Mouse (Mus musculus) embryonic facial prominence, embryonic 11.5 days (tissue): ENCODE data around the gene Sprr2d. TPM values are rescaled to one million over a fixed set of nuclear protein-coding genes. Genes with fewer than 3 reads are reported as not detected.

Experiments
- ATAC-seq: fragments of 200-750 bp; cut with Nextera tagmentation; replicated peaks from 2 replicates; pipeline ENCODE4 v1.8.0; 2017; ENCODE audit warnings: low read depth; ENCODE audit not compliant: insufficient number of reproducible peaks, low FRiP score, low TSS enrichment
- DNase-seq: peaks from one replicate; pipeline ENCODE4 v3.0.0-alpha.2; 2015; ENCODE audit warnings: low spot score
- H3K27ac ChIP-seq: fragments of 300-500 bp; sonication (generic); replicated peaks from 2 replicates; pipeline ENCODE4 v1.5.1; 2014; ENCODE audit warnings: mild to moderate bottlenecking, low read depth, low read length, control low read depth
- H3K27me3 ChIP-seq: fragments of 300-500 bp; sonication (generic); 2 replicates; pipeline ENCODE4 v1.6.1; 2014; ENCODE audit warnings: mild to moderate bottlenecking, low read length, moderate library complexity, mixed read lengths; ENCODE audit not compliant: control insufficient read depth, insufficient read depth
- H3K36me3 ChIP-seq: fragments of 300-500 bp; sonication (generic); replicated peaks from 2 replicates; pipeline ENCODE4 v1.6.1; 2014; ENCODE audit warnings: low read depth, mild to moderate bottlenecking, low read length, moderate library complexity, mixed read lengths; ENCODE audit not compliant: control insufficient read depth, insufficient read depth
- H3K4me1 ChIP-seq: fragments of 300-500 bp; sonication (generic); 2 replicates; pipeline ENCODE4 v1.6.1; 2014; ENCODE audit warnings: low read length, mixed read lengths; ENCODE audit not compliant: control insufficient read depth, insufficient read depth
- H3K4me2 ChIP-seq: fragments of 300-500 bp; sonication (generic); 2 replicates; pipeline ENCODE4 v1.6.1; 2014; ENCODE audit warnings: low read depth, mild to moderate bottlenecking, control low read depth, low read length, moderate library complexity
- H3K4me3 ChIP-seq: fragments of 300-500 bp; sonication (generic); 2 replicates; pipeline ENCODE4 v1.5.1; 2014; ENCODE audit warnings: low read depth, low read length, control low read depth
- H3K9ac ChIP-seq: fragments of 300-500 bp; sonication (generic); replicated peaks from 2 replicates; pipeline ENCODE4 v1.6.1; 2014; ENCODE audit warnings: mild to moderate bottlenecking, control low read depth, low read length
- H3K9me3 ChIP-seq: fragments of 300-500 bp; sonication (generic); replicated peaks from 2 replicates; pipeline ENCODE4 v1.6.1; 2016; ENCODE audit warnings: mild to moderate bottlenecking, low read length, inconsistent platforms, mixed read lengths; ENCODE audit not compliant: control insufficient read depth
- WGBS: fragments of 180-500 bp; shearing (Covaris S2); extraction: QIAGEN DNeasy Blood & Tissue Kit; methylation state at CpG from one replicate; pipeline ENCODE4 v1.1.7; 2014; 5-methylcytosine and 5-hydroxymethylcytosine counted together
- polyA plus RNA-seq: library from polyadenylated mRNA; unstranded; fragments of >200 nt; fragmentation: Nextera tagmentation; extraction: Ambion mirVana; gene quantifications from 2 replicates; pipeline ENCODE4 v1.2.1, GENCODE M21; 2014

Sprr2d gene
- polyA plus RNA-seq, 1 experiment from 2014 or later = not detected

GRCm38 (mm10) chr3:92373613-92374012 is 34.7 kb downstream of the Sprr2d start:
- no peaks in the 10 kb centered on the region for H3K4me1 ChIP-seq
- H3K27ac ChIP-seq = no peak overlapping the region
- no peak overlapping the region for H3K4me2 ChIP-seq
- H3K27me3 ChIP-seq = no peaks in the 10 kb centered on the region
- no peak overlapping the region for H3K9ac ChIP-seq
- WGBS = 81% methylated on average over 2 of the region's 2 CpGs
- DNase-seq (no peak), ATAC-seq (no peak)
- no peaks in the 10 kb centered on the region for H3K36me3 ChIP-seq
- H3K4me3 ChIP-seq = no peak overlapping the region
- no peaks in the 10 kb centered on the region for H3K9me3 ChIP-seq

GRCm38 (mm10) chr3:92385385-92385784 is 46.4 kb downstream of the Sprr2d start, which contains the start of gene Sprr2h:
Gene Sprr2h (plus strand): TSS chr3:92385685.
- no peak within 1 kb of the TSS for H3K9ac ChIP-seq
- no peak within 1 kb of the TSS for H3K4me2 ChIP-seq
- no peak within 1 kb of the TSS for H3K4me3 ChIP-seq
- no peaks in the 10 kb centered on the region for H3K36me3 ChIP-seq
- no peaks in the 10 kb centered on the region for H3K9me3 ChIP-seq
- no peak within 1 kb of the TSS for H3K27ac ChIP-seq
- no peaks in the 10 kb centered on the region for H3K27me3 ChIP-seq
- no peaks in the 10 kb centered on the region for H3K4me1 ChIP-seq
- 87% methylated on average over 1 of the region's 1 CpGs for WGBS
- DNase-seq (no peak), ATAC-seq (no peak)

Other genes with a start within 250 kb of the Sprr2d start
- gene Prr9, start 215.2 kb upstream of the Sprr2d start, polyA plus RNA-seq = not detected in 2 replicates
- gene Lelp1, start 196.4 kb upstream of the Sprr2d start, polyA plus RNA-seq = not detected in 2 replicates
- not detected in 2 replicates for gene Sprr2a1, start 123.3 kb upstream of the Sprr2d start, polyA plus RNA-seq
- gene Sprr2a2, start 123.2 kb upstream of the Sprr2d start, polyA plus RNA-seq = not detected in 2 replicates
- gene Sprr2a3, start 53.7 kb upstream of the Sprr2d start, polyA plus RNA-seq = not detected in 2 replicates
- not detected in 2 replicates for gene Sprr2b, start 22.5 kb upstream of the Sprr2d start, polyA plus RNA-seq
- gene Sprr2e, start 13.0 kb downstream of the Sprr2d start, polyA plus RNA-seq = not detected in 2 replicates
- gene Sprr2f, start 26.0 kb downstream of the Sprr2d start, polyA plus RNA-seq = not detected in 2 replicates
- not detected in 2 replicates for gene Sprr2h, start 46.5 kb downstream of the Sprr2d start, polyA plus RNA-seq
- not detected in 2 replicates for gene Sprr2i, start 68.9 kb downstream of the Sprr2d start, polyA plus RNA-seq
- not detected in 2 replicates for gene Sprr2j-ps, start 78.9 kb downstream of the Sprr2d start, polyA plus RNA-seq
- 5.4 and 6.7 TPM in 2 replicates for gene Gm9774, start 90.3 kb downstream of the Sprr2d start, polyA plus RNA-seq
- not detected in 2 replicates for gene Sprr2k, start 93.4 kb downstream of the Sprr2d start, polyA plus RNA-seq
- gene Sprr1b, start 99.6 kb downstream of the Sprr2d start, polyA plus RNA-seq = not detected in 2 replicates
- not detected in 2 replicates for gene Sprr3, start 119.6 kb downstream of the Sprr2d start, polyA plus RNA-seq
- 0.36 TPM in 1 of 2 replicates, not detected in the other for gene Sprr1a, start 146.8 kb downstream of the Sprr2d start, polyA plus RNA-seq
- not detected in 2 replicates for gene Sprr4, start 161.4 kb downstream of the Sprr2d start, polyA plus RNA-seq
- not detected in 2 replicates for gene 2310046K23Rik, start 195.4 kb downstream of the Sprr2d start, polyA plus RNA-seq
- 0.17 TPM in 1 of 2 replicates, not detected in the other for gene Ivl, start 234.6 kb downstream of the Sprr2d start, polyA plus RNA-seq
- not detected in 2 replicates for gene Smcp, start 249.9 kb downstream of the Sprr2d start, polyA plus RNA-seq